Mouse (Mus musculus) adipocyte (in vitro differentiated cells): ENCODE measurements around the gene Klhl32.
"Not testable (repeated sequence)": the region's sequence is repeated elsewhere in the genome, so short reads cannot be mapped to it uniquely, and the experiment has no call there.

Source experiments
- DNase-seq: peaks from one replicate; pipeline ENCODE4 v3.0.0-alpha.2; 2016; ENCODE audit warnings: low spot score

Klhl32 gene

GRCm38 (mm10) chr4:24850401-24851325 is at the start of gene Klhl32:
Gene Klhl32, minus strand, starts transcription at chr4:24851124.
- no peak for DNase-seq

GRCm38 (mm10) chr4:24899146-24899545 is 48.2 kb upstream of the Klhl32 start:
- no peak for DNase-seq

DNA sequence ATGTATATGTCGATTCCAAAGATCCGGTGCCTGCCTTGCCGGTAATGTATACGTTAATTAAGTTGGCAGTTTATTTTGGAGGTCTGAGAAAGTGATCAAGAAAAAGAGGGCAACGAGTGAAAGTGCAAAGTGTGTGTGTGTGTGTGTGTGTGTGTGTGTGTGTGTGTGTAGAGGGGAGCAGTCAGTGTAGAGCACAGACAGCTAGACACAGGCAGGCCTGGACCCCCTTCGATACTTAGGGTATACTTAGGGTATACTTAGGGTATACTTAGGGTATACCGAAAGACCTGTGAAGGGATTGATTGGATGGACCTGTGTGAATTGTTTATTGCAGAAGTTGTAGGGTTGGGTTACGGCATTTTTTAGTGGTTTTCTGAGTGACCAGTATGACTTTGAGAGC is 47.7 kb upstream of the Klhl32 start:
- no peak for DNase-seq

DNA sequence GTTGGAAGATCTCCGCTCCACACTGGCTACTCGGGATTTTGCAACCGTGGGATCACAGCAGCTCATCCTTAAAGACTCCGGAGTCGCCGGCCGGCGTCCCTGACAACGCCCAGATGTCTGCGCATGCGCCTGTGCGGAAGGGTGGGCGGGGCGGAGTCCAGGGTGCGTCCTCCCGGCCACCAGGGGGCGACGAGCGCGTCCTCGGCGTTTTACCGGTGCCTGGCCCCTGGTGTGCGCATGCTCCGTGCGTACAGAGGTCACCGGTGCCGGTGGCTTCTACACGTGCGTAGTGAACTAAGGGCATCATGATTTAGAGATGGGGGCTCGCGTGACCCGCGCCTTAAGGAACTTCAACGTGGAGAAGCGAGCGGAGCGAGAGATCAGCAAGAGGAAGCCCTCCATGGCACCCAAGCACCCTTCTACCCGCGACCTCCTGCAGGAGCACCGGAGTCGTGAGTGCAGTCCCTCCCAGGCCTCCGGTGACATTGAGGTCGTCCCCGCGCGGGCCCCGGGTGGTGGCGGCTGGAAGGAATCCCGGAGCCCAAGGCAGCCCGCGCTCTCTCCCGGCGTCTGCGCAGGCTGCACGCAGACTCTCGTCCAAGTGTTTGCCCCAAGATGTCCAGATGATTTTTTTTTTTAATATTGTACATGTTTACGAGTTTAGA is 47.1 kb upstream of the Klhl32 start, which contains the start of gene Ndufaf4:
Gene Ndufaf4 (plus strand): TSS at position 233 of the 665 bp plus-strand sequence.
- peak; percentile 95 for DNase-seq

DNA sequence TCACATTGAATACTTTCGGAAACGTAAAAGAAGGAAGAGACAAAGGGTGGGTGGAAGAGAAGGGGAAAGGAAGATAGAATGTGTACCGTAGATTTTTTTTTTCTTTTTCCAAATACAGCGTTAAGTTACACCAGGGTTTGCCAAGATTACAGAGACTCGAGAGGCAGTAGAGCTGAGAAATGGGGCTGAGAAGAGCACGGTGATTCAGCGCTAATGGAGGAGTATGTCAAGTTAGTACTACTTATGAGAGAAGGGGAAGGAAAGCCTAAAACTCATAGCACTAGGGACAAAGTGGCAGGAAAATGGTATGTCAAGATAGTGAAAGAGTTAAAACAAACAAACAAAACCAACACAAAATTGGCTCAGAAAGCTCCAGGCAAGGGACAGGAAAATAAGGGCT is 46.4 kb upstream of the Klhl32 start:
- DNase-seq = no peak

GRCm38 (mm10) chr4:24896829-24897228 is 45.9 kb upstream of the Klhl32 start:
- DNase-seq = peak; percentile 83

- DNase-seq = no peak
These were observed 43.7 kb upstream of the Klhl32 start for GRCm38 (mm10) chr4:24894625-24895024.

DNA sequence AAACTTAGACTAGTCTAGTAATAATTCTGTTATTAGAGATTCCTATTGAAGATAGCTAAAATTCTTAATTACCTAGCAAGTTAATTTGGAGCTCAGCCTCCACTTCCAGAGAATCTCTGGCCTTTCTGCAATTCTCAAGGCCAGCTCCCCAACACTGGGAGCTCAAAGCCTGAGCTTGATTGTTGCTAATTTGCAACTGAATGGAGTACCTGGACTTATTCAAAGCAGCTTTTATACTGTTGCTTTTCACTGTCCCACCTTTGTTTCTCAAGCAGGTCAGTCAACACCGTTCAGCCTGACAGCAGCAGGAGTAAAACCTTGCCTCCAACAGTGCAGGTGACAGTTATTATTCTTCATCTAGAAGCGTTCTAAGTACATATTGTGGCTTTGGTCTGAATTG is 41.4 kb upstream of the Klhl32 start:
- DNase-seq = not testable (repeated sequence)

DNA sequence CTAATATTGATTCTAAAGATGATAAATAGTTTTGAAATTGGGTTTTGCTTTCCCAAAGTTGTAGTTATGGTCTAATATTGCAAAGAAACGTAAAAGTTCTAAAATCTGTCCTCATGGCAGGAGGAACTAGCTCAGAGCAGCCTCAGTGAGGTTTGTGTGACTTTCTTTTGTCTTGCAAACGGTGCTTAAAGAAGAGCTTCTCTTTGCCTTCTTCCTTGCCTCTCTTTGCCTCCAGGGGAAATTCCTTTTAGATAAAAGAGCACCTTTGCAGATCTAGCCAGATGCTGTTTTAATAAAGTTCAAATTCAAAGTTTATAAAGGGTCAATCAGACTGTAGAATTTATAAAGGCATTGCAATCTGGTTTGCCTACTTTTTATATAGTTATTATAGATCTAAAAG is 38.5 kb upstream of the Klhl32 start:
- not testable (repeated sequence) for DNase-seq

GRCm38 (mm10) chr4:24869230-24869629 is 18.3 kb upstream of the Klhl32 start:
- no peak for DNase-seq

DNA sequence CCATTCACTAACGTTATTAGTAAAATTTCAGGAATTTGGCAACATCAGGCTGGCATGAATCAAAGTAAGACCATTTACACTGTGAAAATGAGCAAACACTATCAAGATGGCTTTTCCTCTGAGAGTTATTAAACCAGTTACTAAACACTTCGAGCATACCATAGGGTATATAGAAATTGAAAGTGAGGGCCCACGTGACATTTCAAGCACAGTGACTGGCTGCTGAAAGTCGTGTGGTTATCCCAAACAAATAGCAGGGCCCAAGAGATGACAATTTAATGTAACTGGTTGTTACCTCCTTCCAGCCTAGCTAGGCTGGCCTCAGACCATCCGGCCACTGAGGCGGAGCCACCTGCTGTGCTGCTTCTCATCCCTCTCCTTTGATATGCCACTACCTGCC is 14.8 kb upstream of the Klhl32 start:
- DNase-seq = no peak

DNA sequence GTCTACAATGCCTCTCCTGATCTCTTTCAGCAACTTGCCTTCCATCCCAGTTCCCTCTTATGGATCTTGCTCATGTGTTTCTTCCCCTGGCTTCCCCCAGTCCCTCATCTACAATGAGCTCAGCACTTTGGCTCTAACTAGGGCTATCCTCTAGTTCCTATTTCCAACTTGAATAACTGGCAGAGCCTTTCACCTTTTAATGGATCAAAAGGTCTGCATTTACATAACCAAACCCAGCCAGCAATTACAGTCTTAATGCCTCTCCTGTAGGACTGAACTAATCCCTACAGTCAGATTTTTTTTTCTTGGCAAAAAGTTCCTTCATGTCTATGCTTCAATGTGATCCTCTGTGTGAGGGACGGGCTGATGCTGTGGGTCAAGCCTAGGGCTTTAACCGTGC is 3.5 kb downstream of the Klhl32 start:
- DNase-seq = no peak

- no peak for DNase-seq
These were observed 5.4 kb downstream of the Klhl32 start for GRCm38 (mm10) chr4:24845546-24845945.

DNA sequence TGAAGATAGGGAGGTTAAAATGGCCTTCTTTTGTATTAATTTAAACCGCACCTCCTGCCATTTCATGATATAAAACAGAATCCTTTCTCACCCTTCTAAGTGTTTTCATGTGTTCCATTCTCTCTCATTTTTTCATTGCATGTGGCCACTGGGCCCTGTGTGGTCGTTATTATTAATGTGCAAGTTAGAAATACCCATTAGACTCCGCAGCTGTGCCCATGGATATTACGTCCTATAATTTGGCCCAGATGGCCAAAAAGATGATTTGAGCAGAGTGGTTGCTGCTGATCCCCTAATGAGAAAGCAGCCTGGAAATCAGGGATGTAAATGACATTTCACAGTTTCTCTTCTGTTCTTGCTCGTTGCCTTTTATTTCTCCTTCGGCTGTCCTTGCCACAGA is 12.4 kb downstream of the Klhl32 start:
- no peak for DNase-seq

GRCm38 (mm10) chr4:24835555-24835954 is 15.4 kb downstream of the Klhl32 start:
- DNase-seq = no peak

- no peak for DNase-seq
These were observed 42.6 kb downstream of the Klhl32 start for GRCm38 (mm10) chr4:24808316-24808715.

- no peak for DNase-seq
These were observed 49.0 kb downstream of the Klhl32 start for GRCm38 (mm10) chr4:24801881-24802280.

DNA sequence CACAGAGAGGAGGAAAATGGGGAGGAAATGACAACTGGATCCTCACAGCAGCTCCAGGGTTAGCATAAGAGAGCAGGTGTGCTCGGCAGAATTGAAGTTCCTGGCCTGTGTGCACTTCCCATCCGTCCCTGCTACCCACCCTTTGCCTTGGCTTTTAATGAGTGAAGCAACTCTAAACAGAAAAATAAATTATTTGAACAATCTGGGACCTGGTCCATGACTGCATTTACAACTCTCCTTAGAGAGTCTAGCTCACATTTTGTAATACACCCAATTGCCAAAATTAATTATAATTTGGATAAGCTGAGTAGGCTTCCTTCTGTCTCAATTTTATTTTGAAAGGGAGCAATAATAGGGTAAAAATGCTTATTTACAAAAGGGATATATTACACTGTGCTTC is 49.6 kb downstream of the Klhl32 start:
- no peak for DNase-seq

DNA sequence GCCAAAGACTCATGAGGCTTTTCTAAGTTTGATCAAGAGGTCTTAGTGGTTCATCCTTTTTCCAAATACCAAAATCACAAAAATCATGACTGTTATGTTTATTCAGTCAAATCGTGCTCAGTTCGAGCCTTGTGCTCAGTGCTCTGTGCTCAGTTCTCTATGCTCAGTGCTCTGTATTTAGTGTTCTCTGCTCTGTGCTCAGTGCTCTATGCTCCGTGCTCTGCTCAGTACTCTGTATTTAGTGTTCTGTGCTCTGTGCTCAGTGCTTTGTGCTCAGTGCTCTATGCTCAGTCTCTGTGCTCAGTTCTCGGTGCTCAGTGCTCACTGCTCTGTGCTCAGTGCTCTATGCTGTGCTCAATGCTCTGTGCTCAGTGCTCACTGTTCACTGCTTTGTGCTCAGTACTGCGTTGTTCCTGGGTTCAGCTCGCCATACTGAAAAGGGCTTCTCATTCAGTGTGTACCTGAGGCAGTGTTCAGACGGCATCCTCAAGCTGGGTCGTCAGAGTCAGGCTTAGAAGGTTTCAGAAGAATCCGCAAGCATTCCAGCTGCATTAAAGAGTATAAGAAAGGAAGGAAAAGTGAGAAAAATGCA is 50.5 kb downstream of the Klhl32 start:
- no peak for DNase-seq

- DNase-seq = no peak
These were observed 51.9 kb downstream of the Klhl32 start for GRCm38 (mm10) chr4:24799037-24799436.

- no peak for DNase-seq
These were observed 53.1 kb downstream of the Klhl32 start for GRCm38 (mm10) chr4:24797868-24798267.

DNA sequence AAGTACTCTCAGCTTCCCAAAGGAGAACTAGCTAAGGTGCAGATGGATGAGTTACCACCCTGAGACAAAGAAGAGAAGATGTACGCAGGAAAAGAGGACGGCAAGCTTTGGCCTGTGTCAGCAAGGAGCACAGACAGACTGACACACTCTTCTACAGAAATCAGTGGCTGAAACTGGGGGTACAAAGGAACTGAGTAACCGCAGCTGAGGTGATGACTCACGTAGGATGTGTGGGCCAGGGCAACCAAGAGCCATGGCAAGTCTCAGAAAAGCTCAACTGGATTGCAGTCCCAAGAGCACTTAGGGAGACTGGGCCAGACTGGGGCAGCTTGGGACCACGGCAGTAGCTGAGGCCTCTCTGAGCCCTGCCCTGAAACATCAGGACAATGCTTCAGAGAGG is 53.6 kb downstream of the Klhl32 start:
- no peak for DNase-seq

GRCm38 (mm10) chr4:24796229-24796628 is 54.7 kb downstream of the Klhl32 start:
- peak; percentile 7 for DNase-seq
